In the genomic region with DNA sequence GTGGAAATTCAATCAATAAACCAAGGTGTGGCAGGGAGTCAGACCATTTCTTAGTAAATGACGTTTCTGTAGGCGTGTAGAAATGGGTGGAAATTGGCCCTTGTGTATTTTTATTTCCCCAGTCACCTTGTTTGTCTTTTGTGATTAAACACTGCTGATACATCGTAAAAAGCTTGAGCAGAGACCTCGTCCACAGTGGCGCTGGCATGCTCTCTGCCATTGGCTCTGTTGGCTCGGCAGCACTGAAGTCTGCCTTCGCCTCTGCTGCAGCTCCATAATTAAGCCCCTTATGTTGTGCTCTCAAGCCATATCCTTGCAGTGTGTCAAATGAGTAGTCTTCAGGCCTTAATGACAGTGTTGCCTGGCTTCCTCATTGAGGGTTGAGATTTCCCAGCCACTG, we compare ENCODE assay signal across 13 mouse cellular contexts.
DNase-seq lines count a peak whose midpoint lies in the region; ATAC-seq lines count a peak whose summit lies in the region.
"Had no signal": no experiment of that assay in that cellular context is flagged by ENCODE, and none has a peak within 500 bp of the region (broad histone marks: within the 10 kb centered on the region; RNA-seq: fewer than 3 reads in every experiment).

No protein-coding gene starts in this region.

- no peak overlapping the region for H3K4me3 ChIP-seq in hindbrain, embryonic 16.5 days (ENCODE audit: low read length)
- no peak overlapping the region for H3K4me3 ChIP-seq in hindbrain, embryonic 11.5 days (ENCODE audit: low read depth, low read length)
- no peak overlapping the region for H3K4me3 ChIP-seq in midbrain, embryonic 14.5 days (replicated peaks; ENCODE audit: low read depth, low read length)
- no peak overlapping the region for H3K4me3 ChIP-seq in midbrain, embryonic 15.5 days
- H3K4me3 ChIP-seq in limb, embryonic 12.5 days (replicated peaks) = no peak overlapping the region
- H3K4me3 ChIP-seq: embryonic facial prominence, embryonic 10.5 days; limb, embryonic 15.5 days; lung, embryonic 15.5 days; megakaryocyte, embryonic 14.5 days had no signal

- H3K27ac ChIP-seq in hindbrain, embryonic 16.5 days (ENCODE audit: low read depth, low read length) = 0 out of 2 replicates have a peak overlapping the region, but pooled peaks have one; percentile 34
- H3K27ac ChIP-seq in hindbrain, embryonic 11.5 days (ENCODE audit: low read depth, low read length) = no peak overlapping the region
- H3K27ac ChIP-seq in midbrain, embryonic 14.5 days (replicated peaks; ENCODE audit: low read depth, low read length) = 0 out of 2 replicates have a peak overlapping the region, but pooled peaks have one; percentile 1
- no peak overlapping the region for H3K27ac ChIP-seq in midbrain, embryonic 15.5 days
- no peak overlapping the region for H3K27ac ChIP-seq in limb, embryonic 12.5 days
- H3K27ac ChIP-seq: embryonic facial prominence, embryonic 10.5 days; limb, embryonic 15.5 days; lung, embryonic 15.5 days had no signal

- H3K4me2 ChIP-seq in hindbrain, embryonic 16.5 days (ENCODE audit: low read length) = no peak overlapping the region
- H3K4me2 ChIP-seq in hindbrain, embryonic 11.5 days (replicated peaks; ENCODE audit: low read depth, low read length) = no peak overlapping the region
- H3K4me2 ChIP-seq in midbrain, embryonic 14.5 days (ENCODE audit: low read length) = no peak overlapping the region
- H3K4me2 ChIP-seq in midbrain, embryonic 15.5 days = no peak overlapping the region
- H3K4me2 ChIP-seq in limb, embryonic 12.5 days = 0 out of 2 replicates have a peak overlapping the region, but pooled peaks have one; percentile 13
- H3K4me2 ChIP-seq: limb, embryonic 15.5 days; lung, embryonic 15.5 days had no signal

- H3K9ac ChIP-seq in hindbrain, embryonic 16.5 days (ENCODE audit: low read depth, low read length) = no peak overlapping the region
- H3K9ac ChIP-seq in hindbrain, embryonic 11.5 days (ENCODE audit: low read depth, low read length) = no peak overlapping the region
- H3K9ac ChIP-seq in midbrain, embryonic 14.5 days (replicated peaks; ENCODE audit: low read length) = no peak overlapping the region
- H3K9ac ChIP-seq in midbrain, embryonic 15.5 days = no peak overlapping the region
- H3K9ac ChIP-seq in limb, embryonic 12.5 days (replicated peaks) = no peak overlapping the region
- H3K9ac ChIP-seq: limb, embryonic 15.5 days; lung, embryonic 15.5 days had no signal

- no peak for DNase-seq in hindbrain, embryonic 11.5 days (ENCODE audit: low spot score)
- DNase-seq in midbrain, embryonic 14.5 days = peak; percentile 51
- DNase-seq in embryo, embryonic 9.5 days (ENCODE audit: extremely low spot score) = no peak
- DNase-seq: cerebellum, adult 8-10 months; gastrocnemius, postnatal 14 days had no signal

- H3K4me1 ChIP-seq in hindbrain, embryonic 16.5 days (ENCODE audit: control insufficient read depth, insufficient read depth, low read depth, low read length) = peaks cover 11% of the 10 kb centered on the region
- no peaks in the 10 kb centered on the region for H3K4me1 ChIP-seq in hindbrain, embryonic 11.5 days (replicated peaks; ENCODE audit: control insufficient read depth, insufficient read depth, low read length)
- peaks cover 18% of the 10 kb centered on the region for H3K4me1 ChIP-seq in midbrain, embryonic 14.5 days (ENCODE audit: control insufficient read depth, insufficient read depth, low read length)
- H3K4me1 ChIP-seq in midbrain, embryonic 15.5 days = peaks cover 22% of the 10 kb centered on the region
- H3K4me1 ChIP-seq in limb, embryonic 12.5 days (replicated peaks) = peaks cover 28% of the 10 kb centered on the region
- H3K4me1 ChIP-seq: lung, embryonic 15.5 days; megakaryocyte, embryonic 14.5 days had no signal

- no peaks in the 10 kb centered on the region for H3K9me3 ChIP-seq in hindbrain, embryonic 16.5 days (ENCODE audit: control insufficient read depth, low read length)
- no peaks in the 10 kb centered on the region for H3K9me3 ChIP-seq in hindbrain, embryonic 11.5 days (ENCODE audit: control insufficient read depth, low read length)
- H3K9me3 ChIP-seq in midbrain, embryonic 14.5 days (ENCODE audit: control insufficient read depth, low read length) = no peaks in the 10 kb centered on the region
- H3K9me3 ChIP-seq in midbrain, embryonic 15.5 days = no peaks in the 10 kb centered on the region
- no peaks in the 10 kb centered on the region for H3K9me3 ChIP-seq in limb, embryonic 12.5 days
- H3K9me3 ChIP-seq: embryonic facial prominence, embryonic 10.5 days; limb, embryonic 15.5 days; lung, embryonic 15.5 days had no signal

- 36% methylated on average over 7 of the region's 7 CpGs for WGBS in hindbrain, embryonic 16.5 days
- 75% methylated on average over 7 of the region's 7 CpGs for WGBS in hindbrain, embryonic 11.5 days
- WGBS in midbrain, embryonic 14.5 days = 52% methylated on average over 7 of the region's 7 CpGs
- WGBS in midbrain, embryonic 15.5 days = 42% methylated on average over 7 of the region's 7 CpGs
- WGBS in limb, embryonic 12.5 days = 12% methylated on average over 7 of the region's 7 CpGs

- H3K27me3 ChIP-seq in hindbrain, embryonic 16.5 days (replicated peaks; ENCODE audit: control insufficient read depth, insufficient read depth, low read length) = no peaks in the 10 kb centered on the region
- no peaks in the 10 kb centered on the region for H3K27me3 ChIP-seq in hindbrain, embryonic 11.5 days (ENCODE audit: control insufficient read depth, insufficient read depth, low read length)
- no peaks in the 10 kb centered on the region for H3K27me3 ChIP-seq in midbrain, embryonic 14.5 days (ENCODE audit: control insufficient read depth, insufficient read depth, low read length)
- no peaks in the 10 kb centered on the region for H3K27me3 ChIP-seq in midbrain, embryonic 15.5 days (replicated peaks)
- no peaks in the 10 kb centered on the region for H3K27me3 ChIP-seq in limb, embryonic 12.5 days
- H3K27me3 ChIP-seq: limb, embryonic 15.5 days; lung, embryonic 15.5 days; megakaryocyte, embryonic 14.5 days had no signal

- no peak for ATAC-seq in hindbrain, embryonic 16.5 days
- no peak for ATAC-seq in hindbrain, embryonic 11.5 days (ENCODE audit: low FRiP score)
- ATAC-seq in midbrain, embryonic 14.5 days (ENCODE audit: low FRiP score, low TSS enrichment) = no peak
- ATAC-seq in midbrain, embryonic 15.5 days (replicated peaks) = no peak; the same call in 1 of the 2 replicates
- no peak for ATAC-seq in limb, embryonic 12.5 days (ENCODE audit: insufficient number of reproducible peaks, insufficient read depth, low FRiP score, low TSS enrichment, low read depth)
- ATAC-seq in activated CD4-positive, CD25-positive, alpha-beta regulatory T cell, adult 4 months = no peak

- no peaks in the 10 kb centered on the region for H3K36me3 ChIP-seq in hindbrain, embryonic 16.5 days (ENCODE audit: control insufficient read depth, insufficient read depth, low read length)
- H3K36me3 ChIP-seq in hindbrain, embryonic 11.5 days (ENCODE audit: control insufficient read depth, insufficient read depth, low read length) = no peaks in the 10 kb centered on the region
- H3K36me3 ChIP-seq in midbrain, embryonic 14.5 days (ENCODE audit: control insufficient read depth, insufficient read depth, low read length) = no peaks in the 10 kb centered on the region
- H3K36me3 ChIP-seq in midbrain, embryonic 15.5 days (replicated peaks) = no peaks in the 10 kb centered on the region
- H3K36me3 ChIP-seq in limb, embryonic 12.5 days = no peaks in the 10 kb centered on the region
- H3K36me3 ChIP-seq: embryonic facial prominence, embryonic 10.5 days; limb, embryonic 15.5 days; lung, embryonic 15.5 days had no signal

Comparison
In these comparisons a context has a peak if more than half of its experiments do, and no peak if none do; other contexts are left out.
1. H3K27ac ChIP-seq: peak in hindbrain, embryonic 16.5 days (single experiment) and midbrain, embryonic 14.5 days (single experiment); none in hindbrain, embryonic 11.5 days (single experiment), midbrain, embryonic 15.5 days (single experiment) and limb, embryonic 12.5 days (single experiment).